ENCODE assay signal across 8 mouse cellular contexts in genomic region chr7:132247567-132247966, GRCm38 (mm10).
DNase-seq lines count a peak whose midpoint lies in the region; ATAC-seq lines count a peak whose summit lies in the region.

No protein-coding gene starts in this region.

- peaks cover 5% of the 10 kb centered on the region; the same call in 1 of the 2 replicates for H3K36me3 ChIP-seq in kidney, embryonic 14.5 days (ENCODE audit: control insufficient read depth, insufficient read depth, low read length)
- H3K36me3 ChIP-seq in hindbrain, embryonic 11.5 days (ENCODE audit: control insufficient read depth, insufficient read depth, low read length): no peaks in the 10 kb centered on the region
- H3K36me3 ChIP-seq in midbrain, embryonic 16.5 days (ENCODE audit: control insufficient read depth, insufficient read depth, low read length): no peaks in the 10 kb centered on the region

- H3K9ac ChIP-seq in kidney, embryonic 14.5 days (ENCODE audit: low read depth, low read length): no peak overlapping the region
- no peak overlapping the region for H3K9ac ChIP-seq in hindbrain, embryonic 11.5 days (ENCODE audit: low read depth, low read length)
- peak overlapping the region; percentile 13; the same call in 1 of the 2 replicates for H3K9ac ChIP-seq in midbrain, embryonic 16.5 days (ENCODE audit: low read depth, low read length)

- 12% methylated on average over 11 of the region's 11 CpGs for WGBS in kidney, embryonic 14.5 days
- 7% methylated on average over 11 of the region's 11 CpGs for WGBS in hindbrain, embryonic 11.5 days
- 5% methylated on average over 11 of the region's 11 CpGs for WGBS in midbrain, embryonic 16.5 days

- no peaks in the 10 kb centered on the region for H3K9me3 ChIP-seq in kidney, embryonic 14.5 days (ENCODE audit: control insufficient read depth, low read length)
- no peaks in the 10 kb centered on the region for H3K9me3 ChIP-seq in hindbrain, embryonic 11.5 days (ENCODE audit: control insufficient read depth, low read length)
- H3K9me3 ChIP-seq in midbrain, embryonic 16.5 days (replicated peaks; ENCODE audit: control insufficient read depth, low read length, poor library complexity, severe bottlenecking): no peaks in the 10 kb centered on the region

- peak; percentile 66 for ATAC-seq in kidney, embryonic 14.5 days (ENCODE audit: low FRiP score, low TSS enrichment)
- peak; percentile 98 for ATAC-seq in hindbrain, embryonic 11.5 days (ENCODE audit: low FRiP score)
- ATAC-seq in midbrain, embryonic 16.5 days: peak; percentile 90
- ATAC-seq in erythroid progenitor cell, adult 5-6 weeks (replicated peaks; ENCODE audit: low FRiP score, poor library complexity, severe bottlenecking): no peak

- peaks cover 21% of the 10 kb centered on the region for H3K4me1 ChIP-seq in kidney, embryonic 14.5 days (ENCODE audit: control insufficient read depth, insufficient read depth, low read length)
- H3K4me1 ChIP-seq in hindbrain, embryonic 11.5 days (replicated peaks; ENCODE audit: control insufficient read depth, insufficient read depth, low read length): peaks cover 28% of the 10 kb centered on the region
- peaks cover 19% of the 10 kb centered on the region for H3K4me1 ChIP-seq in midbrain, embryonic 16.5 days (ENCODE audit: control insufficient read depth, insufficient read depth, low read length)

- DNase-seq in kidney, postnatal 36 days: no peak
- DNase-seq in brain, adult 2 months (ENCODE audit: low read depth, low spot score): peak; percentile 66
- DNase-seq in hindbrain, embryonic 11.5 days (ENCODE audit: low spot score): peak; percentile 90
- DNase-seq in urinary bladder, postnatal 14 days (ENCODE audit: low spot score): no peak
- DNase-seq in ovary, postnatal 14 days (ENCODE audit: low spot score): no peak

- H3K4me3 ChIP-seq in kidney, embryonic 14.5 days (ENCODE audit: low read length): no peak overlapping the region
- no peak overlapping the region for H3K4me3 ChIP-seq in hindbrain, embryonic 11.5 days (ENCODE audit: low read depth, low read length)
- no peak overlapping the region for H3K4me3 ChIP-seq in midbrain, embryonic 16.5 days (ENCODE audit: low read depth, low read length)

- H3K4me2 ChIP-seq in kidney, embryonic 14.5 days (replicated peaks; ENCODE audit: low read depth, low read length): no peak overlapping the region
- H3K4me2 ChIP-seq in hindbrain, embryonic 11.5 days (replicated peaks; ENCODE audit: low read depth, low read length): no peak overlapping the region
- peak overlapping the region; percentile 23 for H3K4me2 ChIP-seq in midbrain, embryonic 16.5 days (ENCODE audit: low read length)

- H3K27ac ChIP-seq in kidney, embryonic 14.5 days (ENCODE audit: low read depth, low read length): no peak overlapping the region
- H3K27ac ChIP-seq in hindbrain, embryonic 11.5 days (ENCODE audit: low read depth, low read length): peak overlapping the region; percentile 85
- H3K27ac ChIP-seq in midbrain, embryonic 16.5 days (ENCODE audit: low read length): peak overlapping the region; percentile 77

- no peaks in the 10 kb centered on the region for H3K27me3 ChIP-seq in kidney, embryonic 14.5 days (ENCODE audit: control insufficient read depth, insufficient read depth, low read length)
- H3K27me3 ChIP-seq in hindbrain, embryonic 11.5 days (ENCODE audit: control insufficient read depth, insufficient read depth, low read length): no peaks in the 10 kb centered on the region
- no peaks in the 10 kb centered on the region for H3K27me3 ChIP-seq in midbrain, embryonic 16.5 days (ENCODE audit: control insufficient read depth, insufficient read depth, low read depth, low read length)

Comparison
In these comparisons a context has a peak if more than half of its experiments do, and no peak if none do; other contexts are left out.
1. DNase-seq: peak in brain, adult 2 months (single experiment) and hindbrain, embryonic 11.5 days (single experiment); none in kidney, postnatal 36 days (0 of 2), urinary bladder, postnatal 14 days (single experiment) and ovary, postnatal 14 days (single experiment).